Mouse (Mus musculus) kidney, adult 18-20 months (tissue): ENCODE measurements at regions not wholly inside any gene's neighbourhood (a gene's known extent, or its start where the extent isn't known, plus 50 kb on each side); places are given as distances from the start of the nearest gene placed in this dataset.

Experiments used
- DNase-seq: peaks from one replicate; pipeline ENCODE4 v3.0.0; 2021

DNA sequence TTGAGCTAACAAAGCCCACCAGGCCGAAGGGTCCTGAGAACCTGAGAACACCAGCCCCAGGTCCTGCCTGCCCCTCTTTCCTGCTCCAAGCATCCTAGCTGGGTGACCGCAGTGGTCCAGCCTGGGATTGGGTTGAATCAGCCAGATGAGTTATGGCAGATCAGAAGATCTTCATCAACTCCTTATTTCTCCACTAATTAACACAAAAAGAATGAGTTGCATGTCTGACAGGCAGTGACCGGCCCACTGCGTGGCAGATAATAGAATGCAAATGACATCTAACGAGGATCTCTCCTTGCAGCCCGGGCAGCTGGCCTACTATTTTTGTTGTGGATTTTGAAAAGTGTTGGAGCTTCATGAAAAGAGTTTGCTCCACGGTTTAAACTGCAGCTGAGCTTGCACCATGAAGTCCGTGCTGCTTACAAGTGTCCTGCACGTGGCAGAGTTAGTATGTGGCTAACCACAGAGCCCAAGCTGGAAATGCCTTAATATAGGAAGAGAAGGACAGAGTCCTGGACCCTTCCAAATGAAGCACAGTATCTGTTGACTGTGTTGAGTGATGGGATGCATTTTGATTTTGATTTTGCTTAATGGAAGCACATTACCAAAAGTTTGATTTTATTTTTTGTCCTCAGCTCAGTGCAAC, 158.9 kb downstream of the Rab11fip2 start:
- no peak for DNase-seq

DNA sequence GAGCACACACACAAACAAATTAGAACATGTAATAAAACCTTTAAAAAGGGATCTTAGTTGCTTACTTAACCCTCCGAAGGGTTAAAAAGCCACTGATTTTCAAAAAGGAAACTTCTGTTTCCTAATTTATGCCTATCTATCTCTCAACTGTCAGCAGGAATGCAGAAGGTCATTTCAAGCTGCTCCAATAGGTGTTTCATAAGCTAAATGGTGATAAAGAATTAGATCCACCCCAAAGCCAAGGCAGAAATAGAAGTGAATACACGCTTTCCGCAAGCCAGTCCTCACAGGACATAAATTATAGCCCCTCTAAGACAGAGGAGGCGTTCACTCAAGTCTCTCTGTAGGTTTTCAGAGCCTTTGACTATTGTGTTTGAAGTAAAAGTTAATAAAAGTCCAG, 112.2 kb downstream of the Rab11fip2 start:
- DNase-seq, result no peak

DNA sequence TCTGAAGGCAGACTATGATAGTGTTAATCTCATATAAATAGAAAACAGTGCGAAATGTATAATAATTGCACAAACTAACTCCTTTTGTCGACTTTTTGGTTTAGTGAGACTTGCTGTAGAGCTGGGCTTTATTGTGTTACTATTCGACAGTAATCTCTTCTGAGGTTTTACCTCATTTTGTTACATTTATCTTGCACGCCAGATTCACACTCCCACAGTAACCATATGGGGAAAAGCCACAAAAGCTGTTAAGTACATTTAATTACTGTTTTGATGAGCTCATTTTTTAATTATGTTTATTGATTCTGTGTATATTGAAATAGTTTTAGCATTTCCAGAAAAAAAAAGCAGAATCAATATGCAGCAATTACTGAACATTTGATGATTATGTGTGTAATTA, 106.3 kb downstream of the Rab11fip2 start:
- no peak for DNase-seq

DNA sequence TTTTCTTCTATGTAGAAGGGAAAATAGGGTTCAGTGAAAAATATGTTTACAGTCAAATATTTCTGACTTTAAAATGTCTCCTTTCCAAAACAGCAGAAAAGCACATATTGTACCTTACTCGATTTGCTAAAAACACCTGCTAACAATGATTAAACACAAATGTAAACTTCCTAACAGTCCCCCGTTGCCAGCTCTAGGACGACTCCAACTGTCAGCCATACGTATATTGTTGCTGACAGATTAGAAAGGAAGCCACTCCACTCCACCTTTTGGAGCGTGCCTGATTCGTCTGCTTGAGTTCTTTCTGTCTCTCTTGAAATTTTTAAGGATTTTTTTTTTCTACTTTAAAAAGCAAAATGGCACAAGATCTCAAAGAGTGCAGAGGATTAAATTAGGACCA, 105.8 kb downstream of the Rab11fip2 start:
- no peak for DNase-seq

DNA sequence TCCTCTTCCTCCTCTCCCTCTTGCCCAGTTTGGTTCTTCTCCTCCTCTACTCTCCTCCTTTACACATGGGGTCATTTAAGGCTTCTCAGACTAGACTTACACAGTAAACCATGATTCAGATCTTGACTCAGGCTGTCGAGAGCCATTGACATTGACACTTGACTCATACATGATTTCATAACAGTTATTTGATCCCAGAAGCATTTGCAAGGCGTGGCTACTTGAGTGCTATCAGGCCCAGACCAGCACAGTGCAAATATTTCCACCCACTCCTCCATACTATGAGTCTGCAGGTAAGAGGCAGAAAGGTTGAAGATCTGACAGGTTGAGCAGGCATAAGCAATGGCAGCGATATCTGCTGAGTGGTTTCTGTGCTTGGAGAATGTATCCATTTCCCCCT, 99.2 kb downstream of the Rab11fip2 start:
- DNase-seq, result no peak

DNA sequence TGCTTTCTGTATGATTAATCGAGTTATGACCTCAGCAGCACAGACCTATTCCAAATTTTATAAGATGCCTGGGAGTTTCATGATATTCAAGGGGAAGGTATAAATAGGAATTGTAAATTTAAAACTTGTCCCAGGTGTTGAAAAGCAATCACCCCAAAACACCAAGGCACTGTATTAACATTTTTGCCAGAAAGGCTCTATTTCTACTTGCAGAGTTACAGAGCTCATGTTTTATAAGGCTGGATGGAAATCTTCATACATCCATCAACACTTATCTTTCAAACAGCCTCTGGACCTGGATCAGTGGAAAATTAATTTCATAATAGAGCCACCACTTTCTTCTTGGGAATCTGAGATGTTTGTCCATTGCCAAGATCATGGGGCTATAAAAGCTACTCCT, 96.6 kb downstream of the Rab11fip2 start:
- DNase-seq, result no peak

DNA sequence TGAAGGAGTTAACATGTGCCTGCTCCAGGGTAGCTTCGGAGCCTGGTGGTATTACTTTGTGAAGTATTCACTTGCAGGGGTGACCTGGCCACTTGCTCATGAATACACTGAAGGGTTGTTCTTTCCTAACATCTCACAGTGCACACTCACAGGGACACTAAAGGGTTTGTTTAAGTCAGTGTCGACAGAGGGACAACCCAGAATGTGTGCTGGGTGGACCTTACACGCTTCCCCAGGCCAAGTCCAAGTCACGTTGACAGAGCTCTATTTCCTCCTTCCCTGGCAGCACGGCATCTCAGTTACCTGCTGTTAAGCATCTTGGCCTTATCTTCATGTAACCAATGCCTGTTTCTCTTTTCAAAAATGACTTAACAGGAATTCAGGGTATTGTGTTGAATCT, 92.8 kb downstream of the Rab11fip2 start:
- DNase-seq, result no peak

DNA sequence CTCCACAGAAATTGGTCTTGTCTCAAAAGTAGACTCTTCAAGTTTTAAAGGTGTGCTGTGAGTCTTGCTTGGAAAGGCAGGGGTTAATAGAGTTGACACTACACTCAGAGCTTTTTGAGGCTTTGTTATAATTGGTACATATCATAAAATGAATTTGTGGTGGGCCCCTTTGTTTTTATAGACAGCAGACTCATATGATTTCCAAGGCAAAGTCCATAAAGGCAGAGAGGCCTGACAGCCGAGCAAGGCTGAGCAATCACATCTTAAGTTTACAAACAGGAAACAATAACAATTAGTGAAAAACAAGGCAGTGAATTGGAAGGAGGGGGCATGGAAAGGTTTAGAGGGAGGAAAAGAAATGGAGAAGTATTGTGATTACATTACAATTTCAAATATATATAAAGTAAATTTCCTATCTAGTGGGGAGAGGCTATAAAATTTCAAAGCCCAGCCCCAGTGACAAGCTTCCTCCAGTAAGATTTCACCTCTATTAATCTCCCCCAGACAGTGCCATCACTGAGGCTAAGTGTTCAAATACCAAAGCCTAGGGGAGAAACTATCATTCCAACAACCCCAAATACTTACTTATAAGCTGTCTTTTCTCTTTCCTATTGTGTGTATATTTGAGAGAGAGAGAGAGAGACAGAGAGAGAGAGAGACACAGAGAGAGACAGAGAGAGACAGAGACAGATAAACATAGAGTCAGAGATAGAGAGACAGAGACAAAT, 91.3 kb downstream of the Rab11fip2 start:
- DNase-seq, result no peak
